Mouse (Mus musculus) thymus, postnatal 10 days (tissue): Measurements from ENCODE around the gene Olfr463.

Source experiments
- DNase-seq, 2 experiments: peaks; one replicate each; pipeline ENCODE4 v3.0.0; 2021; ENCODE audit warnings: low spot score in 2 of 2

Gene Olfr463

GRCm38 (mm10) chr11:87847884-87848283, 49.3 kb downstream of the Olfr463 start:
- DNase-seq: no peak

DNA sequence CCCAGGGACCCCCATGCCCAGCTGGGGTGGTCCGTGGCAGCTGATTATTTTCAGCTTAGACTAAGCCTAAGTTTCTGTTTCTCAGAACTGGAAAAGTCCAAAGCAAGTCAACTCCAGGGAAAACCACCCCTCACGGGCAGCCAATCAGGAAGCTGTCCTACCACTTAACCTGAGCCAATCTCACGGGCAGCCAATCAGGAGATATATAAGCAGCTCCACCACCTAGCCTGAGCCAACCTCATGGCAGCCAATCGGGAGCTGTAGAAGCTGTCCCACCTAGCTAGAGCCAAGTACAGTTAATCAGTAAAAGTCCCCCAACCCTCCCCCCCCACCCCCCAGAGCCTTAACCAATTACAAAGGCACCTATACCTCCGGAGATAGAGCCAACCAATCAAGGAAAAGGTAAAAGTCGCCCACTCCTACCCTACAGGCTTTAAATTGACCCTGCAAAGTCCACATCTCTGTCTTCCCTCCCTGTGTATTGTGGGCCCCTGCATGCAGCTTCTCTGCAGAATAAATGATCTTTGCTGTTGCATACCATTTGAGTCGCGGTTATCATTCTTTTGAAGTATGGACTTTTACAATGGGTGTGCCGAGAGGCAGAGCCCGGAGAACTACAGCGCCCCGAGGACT, 50.1 kb downstream of the Olfr463 start:
- no peak for DNase-seq
